Mouse (Mus musculus) liver, embryonic 14.5 days (tissue): Measurements from ENCODE around the gene Gm20458. TPM values are rescaled to one million over a fixed set of nuclear protein-coding genes. Genes with fewer than 3 reads are reported as not detected.

Experiments
- ATAC-seq: fragments of 200-750 bp; cut with Nextera tagmentation; 2 replicates; pipeline ENCODE4 v1.8.0; 2017; ENCODE audit warnings: moderate number of reproducible peaks, mild to moderate bottlenecking, moderate library complexity; ENCODE audit not compliant: insufficient read depth
- DNase-seq, 3 experiments: peaks; one replicate each; pipeline ENCODE4 v3.0.0-alpha.2; 2012 to 2013; ENCODE audit warnings: low read depth in 3 of 3, low spot score in 3 of 3
- H3K27ac ChIP-seq: fragments of 300-500 bp; sonication (generic); 2 replicates; pipeline ENCODE4 v1.5.1; 2014; ENCODE audit warnings: moderate library complexity, mild to moderate bottlenecking, control low read depth, inconsistent platforms
- H3K27me3 ChIP-seq: fragments of 300-500 bp; sonication (generic); 2 replicates; pipeline ENCODE4 v1.6.1; 2014; ENCODE audit warnings: mild to moderate bottlenecking, low read length, moderate library complexity; ENCODE audit not compliant: control insufficient read depth, insufficient read depth
- H3K36me3 ChIP-seq: fragments of 300-500 bp; sonication (generic); replicated peaks from 2 replicates; pipeline ENCODE4 v1.6.1; 2014; ENCODE audit warnings: low read depth; ENCODE audit not compliant: control insufficient read depth, insufficient read depth
- H3K4me1 ChIP-seq, 2 experiments: fragments of 200-500 bp in 1 of 2; fragments of 300-500 bp in 1 of 2; sonication (generic) in 1 of 2; replicated peaks; 2 replicates each; pipeline ENCODE4 v1.6.1; 2012 to 2014; ENCODE audit warnings: antibody characterized with exemption in 1 of 2, inconsistent platforms in 1 of 2, low read length in 1 of 2; ENCODE audit not compliant: control insufficient read depth in 2 of 2, insufficient read depth in 2 of 2
- H3K4me2 ChIP-seq: fragments of 300-500 bp; sonication (generic); 2 replicates; pipeline ENCODE4 v1.6.1; 2014; ENCODE audit warnings: low read depth, mild to moderate bottlenecking, control low read depth, moderate library complexity
- H3K4me3 ChIP-seq, 2 experiments: fragments of 200-500 bp in 1 of 2; fragments of 300-500 bp in 1 of 2; sonication (generic) in 1 of 2; 2 replicates each; pipeline ENCODE4 v1.5.1; 2012 to 2014; ENCODE audit warnings: low read depth in 2 of 2, low read length in 2 of 2, mild to moderate bottlenecking in 2 of 2, control low read depth in 1 of 2, inconsistent platforms in 1 of 2, moderate library complexity in 1 of 2; ENCODE audit not compliant: insufficient read depth in 1 of 2
- H3K9ac ChIP-seq: fragments of 300-500 bp; sonication (generic); replicated peaks from 2 replicates; pipeline ENCODE4 v1.6.1; 2014; ENCODE audit warnings: mild to moderate bottlenecking, control low read depth, moderate library complexity
- H3K9me3 ChIP-seq: fragments of 300-500 bp; sonication (generic); 2 replicates; pipeline ENCODE4 v1.6.1; 2016; ENCODE audit warnings: low read length, mixed read lengths; ENCODE audit not compliant: control insufficient read depth
- CTCF ChIP-seq: IDR thresholded peaks from 2 replicates; pipeline ENCODE4 v1.5.1; 2016; ENCODE audit warnings: antibody characterized with exemption, low read depth, control low read depth
- EP300 ChIP-seq: IDR thresholded peaks from 2 replicates; pipeline ENCODE4 v1.6.1; 2016; ENCODE audit warnings: antibody characterized with exemption, low read depth
- WGBS: fragments of 180-500 bp; shearing (Covaris S2); extraction: QIAGEN DNeasy Blood & Tissue Kit; methylation state at CpG from one replicate; pipeline ENCODE4 v1.1.7; 2014; ENCODE audit not compliant: insufficient replicate concordance; 5-methylcytosine and 5-hydroxymethylcytosine counted together
- polyA plus RNA-seq, 2 experiments: library from polyadenylated mRNA; depleted of rRNA in 1 of 2; stranded (reverse) in 1 of 2; unstranded in 1 of 2; fragments of >200 nt; fragmentation: Nextera tagmentation in 1 of 2; extraction: Ambion mirVana in 1 of 2; gene quantifications; 2 replicates each; pipeline versions ENCODE4 v1.2.1 to v1.2.3; 2012 to 2014

Gm20458 gene
- polyA plus RNA-seq (2012; rRNA removed) = 0.13 and 1.7 TPM in 2 replicates
- 1.9 and 5.9 TPM in 2 replicates for polyA plus RNA-seq (2014; fragmentation: Nextera tagmentation; extraction: Ambion mirVana)

DNA sequence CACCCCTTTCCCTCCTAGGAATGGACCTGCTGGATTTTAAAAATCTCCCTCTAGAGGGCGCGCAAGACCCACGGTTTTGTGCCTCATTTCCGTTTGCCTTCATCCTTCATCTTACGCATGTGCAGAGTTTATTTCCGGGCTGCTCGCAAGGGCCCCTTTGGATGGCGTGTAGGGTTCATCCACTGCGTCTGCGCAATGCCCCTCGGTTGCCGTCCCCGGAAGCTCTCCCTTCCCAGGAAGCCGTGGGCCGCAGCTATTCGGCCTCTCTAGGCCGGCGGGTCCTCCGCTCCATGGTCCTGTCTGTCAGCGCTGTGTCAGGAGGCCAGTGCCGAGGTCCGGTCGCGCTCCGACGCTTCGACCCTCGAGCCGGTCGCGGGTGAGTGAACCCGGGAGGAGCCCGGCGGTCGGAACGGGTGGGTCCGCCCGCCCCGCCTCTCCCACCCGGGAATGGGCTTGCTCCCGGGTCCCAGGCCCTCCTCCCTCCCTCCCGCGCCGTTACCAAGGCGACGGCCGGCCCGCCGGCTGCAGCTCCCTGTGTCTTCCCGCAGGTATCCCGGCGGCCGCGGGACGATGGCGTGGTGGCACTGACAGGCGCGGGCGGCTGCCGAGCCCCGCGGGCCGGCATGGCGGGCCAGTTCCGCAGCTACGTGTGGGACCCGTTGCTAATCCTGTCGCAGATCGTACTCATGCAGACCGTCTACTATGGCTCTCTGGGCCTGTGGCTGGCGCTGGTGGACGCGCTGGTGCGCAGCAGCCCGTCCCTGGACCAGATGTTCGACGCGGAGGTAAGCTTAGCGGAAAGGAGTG lies at the start of gene Gm20458:
Gm20458 (plus strand) TSS at position 223 of the 807 bp plus-strand sequence.
- Histone ChIP-seq H3K9me3 (no peaks in the 10 kb centered on the region), H3K4me2 (peak within 1 kb of the TSS; percentile 73), H3K36me3 (peaks cover 8% of the 10 kb centered on the region), H3K4me1 (peaks cover 4 to 14% of the 10 kb centered on the region in 2 experiments), H3K4me3 (peak within 1 kb of the TSS; percentile 80 to 87), H3K9ac (peak within 1 kb of the TSS; percentile 77), H3K27me3 (no peaks in the 10 kb centered on the region), H3K27ac (peak within 1 kb of the TSS; percentile 5; the same call in 1 of the 2 replicates)
- ATAC-seq (peak; percentile 98), DNase-seq (peak; percentile 92 to 93 (median 92))
- WGBS = under 1% methylated on average over 75 of the region's 79 CpGs
- TF ChIP-seq EP300 (no peak), CTCF (peak; percentile 86)

GRCm38 (mm10) chr2:164414167-164414566 lies 46.6 kb upstream of the Gm20458 start:
- Histone ChIP-seq H3K27ac (no peak overlapping the region), H3K4me2 (no peak overlapping the region), H3K27me3 (peaks cover 4% of the 10 kb centered on the region), H3K4me1 (no peaks in the 10 kb centered on the region), H3K9me3 (no peaks in the 10 kb centered on the region), H3K36me3 (no peaks in the 10 kb centered on the region), H3K4me3 (no peak overlapping the region), H3K9ac (no peak overlapping the region)
- WGBS = 26% methylated on average over 28 of the region's 28 CpGs
- TF ChIP-seq CTCF (no peak), EP300 (no peak)
- no peak for DNase-seq
- no peak for ATAC-seq

- H3K9me3 ChIP-seq = no peaks in the 10 kb centered on the region
- ATAC-seq (no peak), DNase-seq (no peak)
- TF ChIP-seq EP300 = no peak
- H3K36me3 ChIP-seq = no peaks in the 10 kb centered on the region
- no peak overlapping the region for H3K4me3 ChIP-seq
- no peak overlapping the region for H3K4me2 ChIP-seq
- no peak overlapping the region for H3K9ac ChIP-seq
- H3K4me1 ChIP-seq = no peaks in the 10 kb centered on the region
- WGBS = 43% methylated on average over 10 of the region's 10 CpGs
- H3K27me3 ChIP-seq = peaks cover 4% of the 10 kb centered on the region
- no peak overlapping the region for H3K27ac ChIP-seq
Measured at GRCm38 (mm10) chr2:164414581-164414980, 46.2 kb upstream of the Gm20458 start.

- 3% methylated on average over 2 of the region's 2 CpGs for WGBS
- no peak for DNase-seq
- TF ChIP-seq CTCF (peak; percentile 58), EP300 (no peak)
Measured at GRCm38 (mm10) chr2:164417198-164417597, 43.6 kb upstream of the Gm20458 start.

DNA sequence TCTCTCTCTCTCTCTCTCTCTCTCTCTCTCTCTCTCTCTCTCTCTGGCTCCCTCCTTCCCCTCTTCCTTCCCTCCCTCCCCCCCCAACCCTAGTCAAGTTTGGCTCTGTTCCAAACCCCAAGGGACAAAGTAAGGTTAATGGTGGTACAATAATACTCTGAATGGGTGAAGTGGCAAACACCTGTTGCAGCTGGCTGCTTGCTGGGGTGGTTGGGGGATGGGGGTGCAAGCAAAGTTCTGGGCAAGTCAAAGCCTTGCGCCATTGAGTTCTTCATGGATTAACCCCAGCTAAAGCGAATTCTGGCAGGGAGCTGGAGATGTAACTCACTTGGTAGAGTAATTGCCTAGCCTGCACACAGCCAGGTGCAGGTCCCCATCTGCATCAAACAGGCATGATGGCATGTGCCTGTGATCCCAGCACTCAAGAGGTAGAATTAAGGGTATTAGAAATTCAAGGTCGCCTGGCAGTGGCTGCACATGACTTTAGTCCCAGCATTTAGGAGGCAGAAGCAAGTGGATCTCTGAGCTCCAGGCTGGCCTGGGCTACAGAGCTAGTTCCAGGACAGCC lies 42.4 kb upstream of the Gm20458 start:
- no peaks in the 10 kb centered on the region for H3K36me3 ChIP-seq
- DNase-seq (no peak), ATAC-seq (no peak)
- H3K9me3 ChIP-seq = no peaks in the 10 kb centered on the region
- no peak overlapping the region for H3K4me3 ChIP-seq
- H3K4me2 ChIP-seq = no peak overlapping the region
- WGBS = 23% methylated on average over 3 of the region's 3 CpGs
- peaks cover 4% of the 10 kb centered on the region; the same call in 1 of the 2 replicates for H3K27me3 ChIP-seq
- H3K9ac ChIP-seq = no peak overlapping the region
- no peak overlapping the region for H3K27ac ChIP-seq
- TF ChIP-seq EP300 (no peak), CTCF (no peak)
- no peaks in the 10 kb centered on the region for H3K4me1 ChIP-seq

More at GRCm38 (mm10) chr2:164417198-164417597, 43.6 kb upstream of the Gm20458 start:
- Histone ChIP-seq H3K9ac (no peak overlapping the region), H3K4me1 (no peaks in the 10 kb centered on the region), H3K4me2 (no peak overlapping the region), H3K36me3 (no peaks in the 10 kb centered on the region), H3K9me3 (no peaks in the 10 kb centered on the region), H3K27ac (no peak overlapping the region), H3K4me3 (no peak overlapping the region), H3K27me3 (peaks cover 4% of the 10 kb centered on the region; the same call in 1 of the 2 replicates)
- ATAC-seq = no peak
